Mouse (Mus musculus) monocyte, adult 2 months (primary cell): ENCODE measurements around the gene Pprc1.

Experiments
- DNase-seq, 2 experiments: peaks; one replicate each; pipeline ENCODE4 v3.0.0; 2022; ENCODE audit warnings: low spot score in 2 of 2, low read depth in 1 of 2

Pprc1 gene

GRCm38 (mm10) chr19:46044271-46044992, at the start of gene Pprc1:
Gene Pprc1, plus strand, starts transcription at chr19:46044886.
- no peak for DNase-seq

GRCm38 (mm10) chr19:45997365-45997764, 47.3 kb upstream of the Pprc1 start:
- no peak for DNase-seq

GRCm38 (mm10) chr19:45997785-45998693, 46.6 kb upstream of the Pprc1 start, which contains the start of gene Armh3:
Gene Armh3, minus strand, starts transcription at chr19:45998488.
- peak; percentile 68 to 83 for DNase-seq

- DNase-seq, result no peak
Measured at GRCm38 (mm10) chr19:45998694-45999217, 45.9 kb upstream of the Pprc1 start.

GRCm38 (mm10) chr19:45999378-45999777, 45.3 kb upstream of the Pprc1 start:
- no peak for DNase-seq

GRCm38 (mm10) chr19:46002279-46002678, 42.4 kb upstream of the Pprc1 start:
- peak in 1 of 2 experiments; percentile 23 for DNase-seq

GRCm38 (mm10) chr19:46003371-46004226, 41.1 kb upstream of the Pprc1 start, which contains the start of gene Hps6:
Gene Hps6, plus strand, starts transcription at chr19:46003508.
- DNase-seq, result peak; percentile 72 to 74

GRCm38 (mm10) chr19:46004814-46005466, 39.7 kb upstream of the Pprc1 start:
- no peak for DNase-seq

GRCm38 (mm10) chr19:46005680-46006079, 39.0 kb upstream of the Pprc1 start:
- DNase-seq, result no peak

- DNase-seq, result peak; percentile 49 to 75
Measured at GRCm38 (mm10) chr19:46014572-46015178, 30.0 kb upstream of the Pprc1 start.

- no peak for DNase-seq
Measured at GRCm38 (mm10) chr19:46016023-46016422, 28.7 kb upstream of the Pprc1 start.

- DNase-seq, result no peak
Measured at GRCm38 (mm10) chr19:46024959-46025358, 19.7 kb upstream of the Pprc1 start.

- DNase-seq, result no peak
Measured at GRCm38 (mm10) chr19:46026567-46026966, 18.1 kb upstream of the Pprc1 start.

GRCm38 (mm10) chr19:46028747-46029320, 15.9 kb upstream of the Pprc1 start:
- DNase-seq, result no peak

- DNase-seq, result no peak
Measured at GRCm38 (mm10) chr19:46029652-46030051, 15.0 kb upstream of the Pprc1 start.

- no peak for DNase-seq
Measured at GRCm38 (mm10) chr19:46030196-46030983, 14.3 kb upstream of the Pprc1 start.

- DNase-seq, result no peak
Measured at GRCm38 (mm10) chr19:46031689-46032432, 12.8 kb upstream of the Pprc1 start.
